Mouse (Mus musculus): ENCODE data around the gene Mafk.
"Not testable (repeated sequence)": the region's sequence is repeated elsewhere in the genome, so short reads cannot be mapped to it uniquely, and the experiment has no call there.

The Mafk gene

DNA sequence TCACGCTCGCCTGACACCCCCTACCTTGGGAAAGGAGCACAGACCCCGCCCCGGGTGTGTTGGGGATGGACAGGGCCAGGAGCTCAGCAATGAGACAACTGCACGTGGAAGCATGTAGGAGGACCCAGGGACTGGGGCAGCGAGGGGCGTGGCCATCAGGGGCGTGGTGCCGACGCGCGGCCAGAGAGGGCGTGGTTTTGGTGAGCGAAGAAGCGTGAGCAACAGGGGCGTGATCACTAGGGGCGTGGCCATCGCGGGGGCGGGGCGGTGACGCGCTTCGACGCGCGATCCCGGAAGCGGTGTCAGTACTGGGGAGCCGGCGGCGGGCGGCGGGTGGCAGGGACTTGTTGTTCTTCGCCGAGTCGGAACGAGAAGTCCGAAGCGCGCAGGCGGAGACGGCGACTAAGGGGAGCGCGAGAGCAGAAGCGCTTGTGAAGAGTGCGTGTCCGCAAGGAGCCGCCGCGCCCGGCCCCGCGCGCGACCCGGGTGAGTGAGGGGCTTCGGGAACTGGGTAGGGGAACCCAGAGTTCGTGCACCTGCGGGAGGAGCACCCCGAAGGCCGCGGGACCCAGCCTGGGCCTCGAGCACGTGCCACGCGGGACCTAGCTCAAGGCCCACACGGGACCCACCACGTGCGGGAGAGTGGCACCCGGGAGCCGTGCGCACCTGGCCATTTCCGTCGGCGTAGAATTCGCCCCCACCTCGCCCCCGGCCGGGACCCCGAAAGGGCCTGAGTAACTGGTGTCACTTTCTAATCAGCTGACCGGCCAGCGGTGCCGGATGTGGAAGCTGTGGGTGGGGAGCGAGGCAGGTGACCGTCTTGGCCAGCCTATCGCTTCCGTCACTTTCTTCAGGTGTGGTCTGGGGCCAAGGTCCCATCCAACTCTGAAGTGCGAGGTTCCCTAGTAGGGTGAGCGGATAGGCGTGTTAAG, at the start of gene Mafk:
Gene Mafk (plus strand): TSS at position 287 of the 932 bp plus-strand sequence.
- DNase-seq (ENCODE audit: low read depth) = peak; percentile 99

DNA sequence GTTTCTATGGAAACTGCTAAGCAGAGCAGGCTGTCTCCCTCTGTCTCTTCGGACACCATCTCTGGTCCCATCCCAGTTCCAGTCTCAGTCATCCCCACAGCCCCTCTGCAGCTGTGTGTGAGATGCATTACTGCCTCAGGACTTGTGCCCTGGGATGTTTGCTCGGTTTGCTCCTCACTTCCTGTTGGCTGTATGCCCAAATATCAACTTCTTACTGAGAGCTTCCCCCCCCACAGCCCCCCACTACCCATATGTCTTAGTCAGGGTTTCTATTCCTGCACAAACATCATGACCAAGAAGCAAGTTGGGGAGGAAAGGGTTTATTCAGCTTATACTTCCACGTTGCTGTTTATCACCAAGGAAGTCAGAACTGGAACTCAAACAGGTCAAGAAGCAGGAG, 48.7 kb upstream of the Mafk start:
- not testable (repeated sequence) for DNase-seq (ENCODE audit: low read depth)

DNA sequence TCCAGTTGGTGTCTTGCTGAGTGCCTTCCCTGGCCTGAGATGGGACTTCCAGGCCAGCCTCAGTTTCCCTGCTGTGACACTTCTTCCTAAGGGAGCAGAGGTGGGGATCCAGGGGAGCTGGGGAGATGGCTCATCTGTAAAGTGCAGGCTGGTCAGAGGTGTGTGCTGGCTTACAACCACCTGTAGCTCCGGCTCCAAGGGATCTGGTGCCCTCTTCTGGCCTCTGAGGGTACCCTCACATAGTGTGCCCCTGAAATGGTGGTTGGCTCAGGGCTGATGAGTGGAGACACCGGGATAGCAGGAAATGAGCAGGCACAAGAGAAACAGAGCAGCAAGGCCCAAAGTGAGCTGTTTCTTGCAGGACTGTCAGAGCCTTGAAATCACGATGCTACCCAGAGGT, 45.5 kb upstream of the Mafk start:
- DNase-seq (ENCODE audit: low read depth) = peak; percentile 64

DNA sequence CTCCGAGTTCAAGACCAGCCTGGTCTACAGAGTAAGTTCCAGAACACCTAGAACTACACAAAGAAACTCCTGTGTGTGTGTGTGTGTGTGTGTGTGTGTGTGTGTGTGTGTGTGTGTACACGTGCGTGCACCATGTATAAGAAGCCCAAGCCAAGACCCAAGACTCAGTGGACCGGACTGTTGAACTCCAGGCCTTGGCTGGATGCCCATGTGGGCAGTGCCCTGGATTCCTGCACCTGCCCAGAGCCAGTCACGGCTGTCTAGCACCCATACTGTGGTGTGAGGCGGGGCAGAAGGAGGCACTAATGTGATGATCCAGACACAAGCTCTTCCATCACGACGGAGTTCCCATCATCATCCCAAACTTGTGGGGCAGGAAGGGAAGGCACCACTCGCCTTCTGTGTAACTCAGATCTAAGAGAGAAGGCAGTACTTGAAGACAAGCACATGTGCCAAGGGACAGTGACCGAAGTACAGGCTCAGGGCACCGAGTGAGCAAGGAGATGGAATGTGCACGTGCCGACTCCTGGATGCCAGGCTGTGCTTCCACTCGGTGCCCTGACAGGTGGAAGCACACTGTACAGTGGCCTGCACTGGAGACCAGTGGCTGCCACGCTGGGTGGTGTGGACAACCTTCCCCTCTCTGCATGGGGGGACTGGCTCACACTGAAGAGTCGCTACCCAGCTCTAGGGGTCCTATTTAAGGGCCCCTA, 41.7 kb upstream of the Mafk start:
- no peak for DNase-seq (ENCODE audit: low read depth)

GRCm38 (mm10) chr5:139750535-139750934, 40.8 kb upstream of the Mafk start:
- DNase-seq (ENCODE audit: low read depth) = peak; percentile 75

- peak; percentile 49 for DNase-seq (ENCODE audit: low read depth)
Observed at GRCm38 (mm10) chr5:139754753-139755152, 36.6 kb upstream of the Mafk start.

DNA sequence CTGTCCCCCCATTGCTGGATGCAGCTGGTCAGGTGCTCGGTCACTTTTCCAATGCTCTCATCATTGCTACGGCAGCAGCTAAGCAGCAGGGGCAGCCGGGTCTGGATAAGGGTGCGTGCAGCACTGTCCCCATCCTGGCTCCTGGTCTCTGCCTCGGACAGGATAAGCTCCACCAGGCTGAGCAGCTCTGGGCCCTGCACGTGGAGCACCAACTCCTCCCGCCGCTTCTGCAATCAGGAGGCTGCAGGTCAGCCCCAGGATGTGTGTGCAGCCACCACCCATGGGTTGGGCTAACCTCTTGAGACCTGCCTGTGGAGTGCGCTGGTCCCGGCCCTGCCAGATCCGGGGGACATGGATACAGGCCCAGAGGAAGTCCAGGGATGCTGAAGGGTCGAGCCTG, 35.2 kb upstream of the Mafk start:
- no peak for DNase-seq (ENCODE audit: low read depth)

DNA sequence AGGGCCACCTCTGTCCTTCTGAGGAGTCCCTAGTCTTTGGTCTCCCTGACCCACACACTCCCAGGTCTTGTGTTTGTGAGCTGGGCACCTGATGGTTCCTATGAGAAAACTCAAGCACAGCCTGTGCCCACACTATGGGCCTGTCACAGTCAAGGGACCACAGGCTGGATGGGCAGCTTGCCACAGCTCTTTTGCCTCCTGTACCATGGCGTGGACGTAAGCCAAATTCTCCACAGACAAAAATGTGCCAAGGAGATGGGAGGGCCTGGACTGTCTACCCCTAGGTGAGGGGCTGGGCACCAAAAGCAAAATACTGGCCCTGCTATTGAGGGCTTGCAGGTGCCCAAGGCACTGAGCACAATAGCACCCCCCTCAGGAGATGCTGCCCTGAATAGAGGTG, 34.7 kb upstream of the Mafk start:
- DNase-seq (ENCODE audit: low read depth) = no peak

GRCm38 (mm10) chr5:139758096-139758495, 33.2 kb upstream of the Mafk start:
- no peak for DNase-seq (ENCODE audit: low read depth)

DNA sequence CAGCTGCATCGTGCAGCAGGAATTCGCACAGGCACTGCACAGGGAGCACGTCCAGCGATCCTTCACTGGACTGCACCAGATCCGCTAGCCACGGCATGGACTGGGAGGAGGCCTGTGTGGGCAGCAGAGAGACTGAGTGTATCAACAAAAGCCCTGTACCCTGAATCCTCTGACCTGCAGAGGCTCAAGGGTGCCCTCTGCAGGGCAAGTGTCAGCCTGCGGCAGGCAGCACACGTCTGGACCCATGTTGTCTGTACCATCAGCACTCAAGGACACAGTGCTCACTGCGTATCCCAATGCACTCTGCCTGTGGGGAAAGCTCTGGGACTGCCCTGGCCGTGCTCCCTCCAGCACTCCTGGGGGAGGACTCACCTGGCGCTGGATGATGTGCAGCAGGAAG, 27.0 kb upstream of the Mafk start:
- DNase-seq (ENCODE audit: low read depth) = no peak

DNA sequence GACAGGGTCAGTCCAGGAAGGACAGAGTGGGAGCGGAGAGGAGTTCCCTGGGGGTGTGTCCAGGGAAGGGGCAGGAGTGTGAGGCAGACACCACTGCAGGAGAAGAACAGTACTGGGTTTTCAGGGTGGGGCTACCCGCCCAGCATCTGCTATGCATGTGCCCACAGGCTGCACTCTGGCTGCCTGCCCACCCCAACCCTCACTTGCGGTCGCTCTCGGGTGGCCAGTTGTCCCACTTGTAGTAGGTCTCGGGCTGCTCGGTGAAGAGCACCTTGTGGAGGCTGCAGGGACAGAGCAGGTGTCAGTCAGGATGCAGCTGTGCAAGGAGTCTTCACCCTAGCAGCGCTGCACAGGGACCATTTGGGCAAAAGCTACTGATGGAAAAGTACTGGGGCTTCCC, 23.1 kb upstream of the Mafk start:
- no peak for DNase-seq (ENCODE audit: low read depth)

DNA sequence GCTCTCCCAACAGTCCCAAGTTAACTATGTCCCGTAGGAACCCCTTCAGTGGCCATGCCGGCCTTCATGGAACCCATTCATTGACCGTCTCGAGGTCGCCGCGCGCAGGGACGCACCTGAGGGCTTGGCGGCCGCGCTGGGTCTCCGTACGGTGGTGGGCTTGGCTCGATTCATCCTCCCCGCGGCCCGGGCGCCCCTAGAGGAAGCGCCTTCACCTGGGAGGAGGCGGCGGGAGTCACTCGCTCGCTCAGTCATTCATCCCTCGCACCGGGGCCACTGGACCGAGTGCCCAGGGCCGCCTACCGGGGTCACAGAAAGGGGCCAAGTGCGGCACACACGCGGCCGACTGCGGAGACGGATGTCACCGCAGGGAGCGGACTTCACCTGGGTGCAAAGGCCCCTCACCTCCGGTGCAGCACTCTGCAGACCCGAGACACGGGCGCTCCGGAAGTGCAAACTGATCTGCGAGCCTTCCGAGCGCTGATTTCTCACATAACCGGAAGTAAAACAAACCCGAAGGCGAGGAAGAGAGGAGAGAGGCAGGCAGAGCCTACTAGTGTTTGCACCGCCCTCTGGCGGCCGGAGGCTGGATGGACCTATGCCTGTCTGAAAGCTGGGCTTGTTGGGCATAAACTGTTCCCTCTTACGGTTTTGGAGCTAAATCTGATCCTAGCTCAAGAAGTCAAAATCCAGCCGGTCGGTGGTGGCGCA, 15.9 kb upstream of the Mafk start, which contains the start of gene Ints1:
Gene Ints1 (minus strand): TSS at position 459 of the 711 bp plus-strand sequence.
- DNase-seq (ENCODE audit: low read depth) = peak; percentile 97

DNA sequence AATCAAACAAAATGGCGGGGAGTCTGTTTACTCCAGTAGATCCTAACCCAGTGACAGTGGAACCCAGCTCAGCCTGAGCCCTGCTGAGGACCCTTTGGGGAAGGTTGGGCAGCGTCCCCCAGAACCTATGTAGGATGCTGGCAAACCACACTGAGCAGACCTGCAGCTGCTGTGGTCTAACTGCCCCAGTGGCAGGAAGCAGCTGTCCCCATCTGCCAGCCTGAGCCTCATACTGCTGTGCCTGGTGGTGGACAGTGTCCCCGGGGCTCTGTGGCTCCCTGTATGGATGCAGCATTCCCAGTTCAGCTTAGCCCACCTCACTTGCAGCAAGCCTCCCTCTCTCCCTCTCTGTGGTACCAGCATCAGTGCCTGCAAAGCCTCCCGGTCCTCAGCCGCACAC, 14.3 kb upstream of the Mafk start:
- DNase-seq (ENCODE audit: low read depth) = no peak

- DNase-seq (ENCODE audit: low read depth) = no peak
Observed at GRCm38 (mm10) chr5:139781406-139781805, 9.9 kb upstream of the Mafk start.

- DNase-seq (ENCODE audit: low read depth) = no peak
Observed at GRCm38 (mm10) chr5:139789466-139789865, 1.8 kb upstream of the Mafk start.

GRCm38 (mm10) chr5:139792159-139792775, 954 bp downstream of the Mafk start:
- DNase-seq (ENCODE audit: low read depth) = peak; percentile 39

- no peak for DNase-seq (ENCODE audit: low read depth)
Observed at GRCm38 (mm10) chr5:139792966-139793337, 1.6 kb downstream of the Mafk start.

GRCm38 (mm10) chr5:139793338-139794089, 2.2 kb downstream of the Mafk start:
- peak; percentile 51 for DNase-seq (ENCODE audit: low read depth)

DNA sequence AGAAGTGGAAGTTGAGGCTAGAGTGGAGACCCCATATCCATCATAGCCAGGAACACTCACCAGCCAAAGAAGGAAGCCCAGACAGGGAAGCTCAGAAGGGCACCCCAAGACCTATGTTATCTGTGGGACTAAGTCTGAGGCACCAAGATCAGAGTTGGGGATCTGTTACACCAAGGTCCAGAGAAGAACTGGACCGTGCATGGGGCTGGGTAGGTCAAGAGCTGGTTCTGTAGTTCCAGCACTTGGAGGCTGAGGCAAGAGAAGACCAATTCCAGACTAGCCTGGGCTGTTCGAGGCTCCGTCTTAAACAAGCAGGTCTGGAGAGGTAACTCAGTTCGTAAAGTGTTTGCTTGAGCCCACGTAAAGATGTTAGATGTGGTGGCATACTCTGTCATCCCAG, 2.8 kb downstream of the Mafk start:
- DNase-seq (ENCODE audit: low read depth) = no peak

GRCm38 (mm10) chr5:139794938-139795337, 3.6 kb downstream of the Mafk start:
- peak; percentile 50 for DNase-seq (ENCODE audit: low read depth)

GRCm38 (mm10) chr5:139796001-139796620, 4.8 kb downstream of the Mafk start:
- DNase-seq (ENCODE audit: low read depth) = peak; percentile 16
